Mouse (Mus musculus): ENCODE measurements around the gene Zfp689.

DNA sequence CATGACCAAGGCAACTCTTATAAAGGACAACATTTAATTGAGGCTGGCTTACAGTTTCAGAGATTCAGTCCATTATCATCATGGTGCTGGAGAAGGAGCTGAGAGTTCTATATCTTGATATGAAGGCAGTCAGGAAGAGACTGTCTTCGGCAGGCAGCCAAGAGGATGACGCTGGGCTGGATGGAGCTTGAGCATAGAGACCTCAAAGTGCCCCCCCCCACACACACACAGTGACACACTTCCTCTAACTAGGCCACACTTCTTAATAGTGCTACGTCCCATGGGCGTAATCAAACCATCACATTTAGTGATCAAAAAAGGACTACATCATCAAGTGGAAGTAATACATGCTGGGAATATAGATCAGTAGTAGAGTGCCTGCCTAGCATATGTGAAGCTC lies 13.8 kb downstream of the Zfp689 start:
- TF ChIP-seq MAFK (IDR thresholded peaks at IDR 0.05; ENCODE audit: insufficient read depth, low read depth, low read length), result no peak
- TF ChIP-seq CHD2 (IDR thresholded peaks at IDR 0.05; ENCODE audit: low read depth, low read length), result no peak
- no peak for TF ChIP-seq HCFC1 (IDR thresholded peaks at IDR 0.05; ENCODE audit: borderline replicate concordance, insufficient read depth, low read length)

All from ES-E14 (cell line).